Comparison of ENCODE assay signal across 9 mouse cellular contexts in genomic region chr2:137419678-137420077, GRCm38 (mm10).
DNase-seq lines count a peak whose midpoint lies in the region; ATAC-seq and TF ChIP-seq lines count a peak whose summit lies in the region.
"Had no signal": no experiment of that assay in that cellular context is flagged by ENCODE, and none has a peak within 500 bp of the region (broad histone marks: within the 10 kb centered on the region; RNA-seq: fewer than 3 reads in every experiment).

No protein-coding gene starts in this region.

- WGBS in intestine, embryonic 14.5 days, result 38% methylated on average over 4 of the region's 4 CpGs
- 25% methylated on average over 4 of the region's 4 CpGs for WGBS in intestine, postnatal 0 days
- 54% methylated on average over 4 of the region's 4 CpGs for WGBS in heart, embryonic 15.5 days
- WGBS in kidney, postnatal 0 days, result 26% methylated on average over 4 of the region's 4 CpGs

- no peak overlapping the region for H3K4me2 ChIP-seq in intestine, embryonic 14.5 days (ENCODE audit: low read length)
- no peak overlapping the region for H3K4me2 ChIP-seq in intestine, postnatal 0 days (replicated peaks; ENCODE audit: low read depth)
- no peak overlapping the region for H3K4me2 ChIP-seq in heart, embryonic 15.5 days
- no peak overlapping the region for H3K4me2 ChIP-seq in kidney, postnatal 0 days (ENCODE audit: low read length)

- no peak overlapping the region for H3K9ac ChIP-seq in intestine, embryonic 14.5 days (ENCODE audit: low read length)
- no peak overlapping the region for H3K9ac ChIP-seq in intestine, postnatal 0 days (ENCODE audit: low read depth, low read length)
- no peak overlapping the region for H3K9ac ChIP-seq in heart, embryonic 15.5 days
- no peak overlapping the region for H3K9ac ChIP-seq in kidney, postnatal 0 days (ENCODE audit: low read depth, low read length)

- no peaks in the 10 kb centered on the region for H3K9me3 ChIP-seq in intestine, embryonic 14.5 days (ENCODE audit: control insufficient read depth, low read length)
- H3K9me3 ChIP-seq in intestine, postnatal 0 days (ENCODE audit: control insufficient read depth), result no peaks in the 10 kb centered on the region
- no peaks in the 10 kb centered on the region for H3K9me3 ChIP-seq in heart, embryonic 15.5 days (replicated peaks)
- H3K9me3 ChIP-seq in kidney, postnatal 0 days (replicated peaks; ENCODE audit: low read length), result no peaks in the 10 kb centered on the region

- H3K4me1 ChIP-seq in intestine, embryonic 14.5 days (replicated peaks; ENCODE audit: control insufficient read depth, insufficient read depth, low read length), result no peaks in the 10 kb centered on the region
- no peaks in the 10 kb centered on the region for H3K4me1 ChIP-seq in intestine, postnatal 0 days (replicated peaks; ENCODE audit: control insufficient read depth, insufficient read depth, low read length)
- peaks cover 4% of the 10 kb centered on the region; the same call in 1 of the 2 replicates for H3K4me1 ChIP-seq in heart, embryonic 15.5 days (replicated peaks)
- no peaks in the 10 kb centered on the region for H3K4me1 ChIP-seq in kidney, postnatal 0 days (replicated peaks; ENCODE audit: insufficient read depth, low read length)

- ATAC-seq in intestine, embryonic 14.5 days (replicated peaks; ENCODE audit: low FRiP score, low TSS enrichment, low read depth), result 0 out of 2 replicates have a peak, but pooled peaks have one; percentile 32
- no peak for ATAC-seq in intestine, postnatal 0 days
- peak; percentile 53 for ATAC-seq in heart, embryonic 15.5 days (replicated peaks; ENCODE audit: insufficient number of reproducible peaks, insufficient read depth, low FRiP score, low read depth)
- ATAC-seq in kidney, postnatal 0 days (replicated peaks; ENCODE audit: low FRiP score, low read depth), result no peak
- no peak for ATAC-seq in cerebellum, adult (ENCODE audit: insufficient number of reproducible peaks, low FRiP score, low TSS enrichment)

- H3K27me3 ChIP-seq in intestine, embryonic 14.5 days (replicated peaks; ENCODE audit: control insufficient read depth, insufficient read depth, low read length), result no peaks in the 10 kb centered on the region
- H3K27me3 ChIP-seq in intestine, postnatal 0 days (replicated peaks; ENCODE audit: control insufficient read depth, insufficient read depth, low read length), result no peaks in the 10 kb centered on the region
- no peaks in the 10 kb centered on the region for H3K27me3 ChIP-seq in heart, embryonic 15.5 days
- H3K27me3 ChIP-seq in kidney, postnatal 0 days (ENCODE audit: insufficient read depth, low read length), result no peaks in the 10 kb centered on the region

- H3K36me3 ChIP-seq in intestine, embryonic 14.5 days (ENCODE audit: control insufficient read depth, insufficient read depth, low read length), result no peaks in the 10 kb centered on the region
- H3K36me3 ChIP-seq in intestine, postnatal 0 days (ENCODE audit: control insufficient read depth, insufficient read depth), result no peaks in the 10 kb centered on the region
- no peaks in the 10 kb centered on the region for H3K36me3 ChIP-seq in heart, embryonic 15.5 days
- no peaks in the 10 kb centered on the region for H3K36me3 ChIP-seq in kidney, postnatal 0 days (ENCODE audit: insufficient read depth, low read length)

- TF ChIP-seq CTCF in intestine, postnatal 0 days (IDR thresholded peaks at IDR 0.05; ENCODE audit: low read depth), result no peak
- TF ChIP-seq CTCF in kidney, postnatal 0 days (IDR thresholded peaks at IDR 0.05; ENCODE audit: low read depth), result no peak

- DNase-seq in intestine, embryonic 14.5 days (ENCODE audit: low spot score), result no peak
- peak; percentile 50 for DNase-seq in kidney, postnatal 0 days (ENCODE audit: low spot score)
- DNase-seq in lung, postnatal 36 days, result peak; percentile 29
- no peak for DNase-seq in cerebellum, adult 11 months
- DNase-seq in cerebellum, adult 9-10 months, result no peak

- H3K27ac ChIP-seq in intestine, embryonic 14.5 days (ENCODE audit: low read depth), result no peak overlapping the region
- no peak overlapping the region for H3K27ac ChIP-seq in intestine, postnatal 0 days (ENCODE audit: low read depth, low read length)
- no peak overlapping the region; the same call in 1 of the 2 replicates for H3K27ac ChIP-seq in heart, embryonic 15.5 days
- H3K27ac ChIP-seq in kidney, postnatal 0 days, result no peak overlapping the region
- H3K27ac ChIP-seq: macrophage had no signal

- H3K4me3 ChIP-seq in intestine, embryonic 14.5 days (ENCODE audit: low read depth, low read length), result no peak overlapping the region
- H3K4me3 ChIP-seq in intestine, postnatal 0 days (ENCODE audit: low read depth, low read length), result no peak overlapping the region
- H3K4me3 ChIP-seq in heart, embryonic 15.5 days, result no peak overlapping the region
- H3K4me3 ChIP-seq in kidney, postnatal 0 days (replicated peaks; ENCODE audit: low read depth, low read length), result no peak overlapping the region

Comparison
In these comparisons a context has a peak if more than half of its experiments do, and no peak if none do; other contexts are left out.
1. ATAC-seq: peak in intestine, embryonic 14.5 days (single experiment) and heart, embryonic 15.5 days (single experiment); none in intestine, postnatal 0 days (single experiment), kidney, postnatal 0 days (single experiment) and cerebellum, adult (single experiment).
2. DNase-seq: peak in kidney, postnatal 0 days (single experiment) and lung, postnatal 36 days (single experiment); none in intestine, embryonic 14.5 days (single experiment), cerebellum, adult 11 months (single experiment) and cerebellum, adult 9-10 months (single experiment).